Mouse (Mus musculus) 3T3-L1 (cell line): ENCODE results near the gene Psmd9.
"Not testable (repeated sequence)": the region's sequence is repeated elsewhere in the genome, so short reads cannot be mapped to it uniquely, and the experiment has no call there.

ENCODE experiments used
- DNase-seq: peaks from one replicate; pipeline ENCODE4 v3.0.0-alpha.2; 2015; ENCODE audit warnings: low read depth, low spot score

The Psmd9 gene

GRCm38 (mm10) chr5:123192606-123193150 lies 23.5 kb downstream of the Psmd9 start:
- DNase-seq: no peak

- DNase-seq: no peak
These were observed 24.2 kb downstream of the Psmd9 start for GRCm38 (mm10) chr5:123193436-123193835.

GRCm38 (mm10) chr5:123194856-123195255 lies 25.6 kb downstream of the Psmd9 start:
- no peak for DNase-seq

- no peak for DNase-seq
These were observed 26.3 kb downstream of the Psmd9 start for GRCm38 (mm10) chr5:123195500-123196000.

GRCm38 (mm10) chr5:123196746-123197145 lies 27.5 kb downstream of the Psmd9 start:
- DNase-seq: no peak

- DNase-seq: no peak
These were observed 29.3 kb downstream of the Psmd9 start for GRCm38 (mm10) chr5:123198523-123198922.

- not testable (repeated sequence) for DNase-seq
These were observed 31.8 kb downstream of the Psmd9 start for GRCm38 (mm10) chr5:123200816-123201522.

- no peak for DNase-seq
These were observed 32.3 kb downstream of the Psmd9 start for GRCm38 (mm10) chr5:123201523-123201892.

- DNase-seq: no peak
These were observed 32.8 kb downstream of the Psmd9 start for GRCm38 (mm10) chr5:123201987-123202386.

GRCm38 (mm10) chr5:123202771-123203170 lies 33.6 kb downstream of the Psmd9 start:
- DNase-seq: not testable (repeated sequence)

GRCm38 (mm10) chr5:123203591-123203990 lies 34.4 kb downstream of the Psmd9 start:
- not testable (repeated sequence) for DNase-seq

GRCm38 (mm10) chr5:123222346-123223050 lies 53.3 kb downstream of the Psmd9 start:
- DNase-seq: not testable (repeated sequence)

- DNase-seq: no peak
These were observed 53.8 kb downstream of the Psmd9 start for GRCm38 (mm10) chr5:123223051-123223410.

GRCm38 (mm10) chr5:123223861-123224260 lies 54.6 kb downstream of the Psmd9 start:
- not testable (repeated sequence) for DNase-seq

- DNase-seq: no peak
These were observed 57.6 kb downstream of the Psmd9 start for GRCm38 (mm10) chr5:123226851-123227250.

- peak; percentile 99 for DNase-seq
These were observed 58.7 kb downstream of the Psmd9 start for GRCm38 (mm10) chr5:123227762-123228523.

GRCm38 (mm10) chr5:123228524-123228922 lies 59.3 kb downstream of the Psmd9 start:
- DNase-seq: peak; percentile 48

- DNase-seq: peak; percentile 53
These were observed 60.1 kb downstream of the Psmd9 start for GRCm38 (mm10) chr5:123229296-123229695.

GRCm38 (mm10) chr5:123232180-123232579 lies 63.0 kb downstream of the Psmd9 start:
- no peak for DNase-seq

- DNase-seq: peak; percentile 79
These were observed 66.5 kb downstream of the Psmd9 start for GRCm38 (mm10) chr5:123235731-123236130.

- DNase-seq: no peak
These were observed 67.2 kb downstream of the Psmd9 start for GRCm38 (mm10) chr5:123236426-123236825.

GRCm38 (mm10) chr5:123239501-123239900 lies 70.3 kb downstream of the Psmd9 start:
- DNase-seq: no peak
